Mouse (Mus musculus): ENCODE data around the gene Hook2.

Hook2 gene

GRCm38 (mm10) chr8:84990349-84990748, at the start of gene Hook2:
TSS of gene Hook2 (plus strand) at chr8:84990603.
- in situ Hi-C loops (cut with MboI, MseI): no loop called here

- in situ Hi-C loops (cut with MboI, MseI): no loop called here
Observed at GRCm38 (mm10) chr8:84943699-84944098, 46.7 kb upstream of the Hook2 start.

- in situ Hi-C loops (cut with MboI, MseI): no loop called here
Observed at GRCm38 (mm10) chr8:84944478-84945160, 45.8 kb upstream of the Hook2 start.

- in situ Hi-C loops (cut with MboI, MseI): no loop called here
Observed at GRCm38 (mm10) chr8:84945235-84945632, 45.2 kb upstream of the Hook2 start.

GRCm38 (mm10) chr8:84945633-84946527, 44.5 kb upstream of the Hook2 start:
- in situ Hi-C loops (cut with MboI, MseI): no loop called here

GRCm38 (mm10) chr8:84946528-84947240, 43.7 kb upstream of the Hook2 start, which contains the start of gene Rtbdn:
TSS of gene Rtbdn (plus strand) at chr8:84946991.
- in situ Hi-C loops (cut with MboI, MseI): no loop called here

- in situ Hi-C loops (cut with MboI, MseI): no loop called here
Observed at GRCm38 (mm10) chr8:84947241-84947545, 43.2 kb upstream of the Hook2 start.

GRCm38 (mm10) chr8:84949753-84950152, 40.6 kb upstream of the Hook2 start:
- in situ Hi-C loops (cut with MboI, MseI): no loop called here

- in situ Hi-C loops (cut with MboI, MseI): no loop called here
Observed at GRCm38 (mm10) chr8:84952612-84953255, 37.7 kb upstream of the Hook2 start.

- in situ Hi-C loops (cut with MboI, MseI): no loop called here
Observed at GRCm38 (mm10) chr8:84956768-84957167, 33.6 kb upstream of the Hook2 start.

- in situ Hi-C loops (cut with MboI, MseI): no loop called here
Observed at GRCm38 (mm10) chr8:84959811-84960210, 30.6 kb upstream of the Hook2 start.

- in situ Hi-C loops (cut with MboI, MseI): no loop called here
Observed at GRCm38 (mm10) chr8:84963952-84964351, 26.5 kb upstream of the Hook2 start.

- in situ Hi-C loops (cut with MboI, MseI): loop anchor here (5.0 kb wide), 1 partner anchor 96 kb away; the partner anchor contains the start of gene Fbxw9
Observed at GRCm38 (mm10) chr8:84965731-84966291, 24.6 kb upstream of the Hook2 start.

- in situ Hi-C loops (cut with MboI, MseI): loop anchor here (5.0 kb wide), 1 partner anchor 96 kb away; the partner anchor contains the start of gene Fbxw9
Observed at GRCm38 (mm10) chr8:84966603-84967002, 23.8 kb upstream of the Hook2 start.

GRCm38 (mm10) chr8:84967532-84968304, 22.7 kb upstream of the Hook2 start:
- in situ Hi-C loops (cut with MboI, MseI): loop anchor here (5.0 kb wide), 1 partner anchor 95 kb away; the partner anchor contains the start of gene Fbxw9

- in situ Hi-C loops (cut with MboI, MseI): loop anchor here (5.0 kb wide), 1 partner anchor 94 kb away; the partner anchor contains the start of gene Fbxw9
Observed at GRCm38 (mm10) chr8:84968650-84969049, 21.8 kb upstream of the Hook2 start.

GRCm38 (mm10) chr8:84969241-84970134, 20.9 kb upstream of the Hook2 start, which contains the start of the genes Gm49661, Prdx2 and Rnaseh2a:
TSS of gene Gm49661 (minus strand) at chr8:84969433.
TSS of gene Prdx2 (plus strand) at chr8:84969587.
TSS of gene Rnaseh2a (minus strand) at chr8:84969767.
- in situ Hi-C loops (cut with MboI, MseI): loop anchor here (5.0 kb wide), 1 partner anchor 93 kb away; the partner anchor contains the start of gene Fbxw9

GRCm38 (mm10) chr8:84970135-84970790, 20.1 kb upstream of the Hook2 start:
- in situ Hi-C loops (cut with MboI, MseI): no loop called here

Measured in T-helper 2 cell (primary cell).